Mouse (Mus musculus) megakaryocyte, adult 5-6 weeks (primary cell): Measurements from ENCODE around the gene Zc3h14. TPM values are rescaled to one million over a fixed set of nuclear protein-coding genes. Genes with fewer than 3 reads are reported as not detected.

Source experiments
- ATAC-seq: 2 replicates; pipeline ENCODE4 v1.8.0; 2016; ENCODE audit warnings: mild to moderate bottlenecking, inconsistent platforms; ENCODE audit not compliant: poor library complexity, severe bottlenecking
- total RNA-seq, 2 experiments: library from RNA; stranded (forward) in 1 of 2; stranded (reverse) in 1 of 2; fragments of 153-499, 151-499 nt in 1 of 2; fragments of 221-1000, 200-1000 nt in 1 of 2; gene quantifications; 2 replicates each; pipeline versions ENCODE4 v1.2.3 to v1.2.4; 2015 to 2017

Zc3h14 gene
- total RNA-seq (2015), result 102 and 119 TPM in 2 replicates
- total RNA-seq (2017), result 55.7 and 57.8 TPM in 2 replicates

- peak; percentile 88 for ATAC-seq
Observed at GRCm38 (mm10) chr12:98746746-98747379, at the start of gene Zc3h14. TSS of gene Zc3h14 (plus strand) at chr12:98746964.

DNA sequence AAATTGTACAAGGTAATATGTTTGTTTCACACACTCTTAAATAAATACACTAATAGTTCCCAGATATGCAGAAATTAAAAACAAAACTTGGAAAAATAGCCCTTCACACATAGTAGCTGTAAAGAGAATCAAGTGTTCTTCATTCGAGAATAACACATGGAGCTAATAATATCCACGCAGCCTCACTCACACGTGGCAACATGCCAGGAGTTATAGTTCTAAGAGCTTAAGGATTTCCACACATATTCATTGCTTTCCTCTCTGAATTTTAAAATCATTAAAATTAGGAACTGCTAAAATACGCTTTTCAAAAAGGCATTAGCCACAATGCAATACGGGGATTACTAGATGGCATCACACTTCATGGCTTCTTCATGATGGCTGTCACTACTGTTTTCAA, 49.6 kb upstream of the Zc3h14 start:
- no peak for ATAC-seq

GRCm38 (mm10) chr12:98701564-98701963, 45.2 kb upstream of the Zc3h14 start:
- no peak for ATAC-seq

GRCm38 (mm10) chr12:98703554-98703953, 43.2 kb upstream of the Zc3h14 start:
- peak; percentile 62; the same call in 1 of the 2 replicates for ATAC-seq

- ATAC-seq, result peak; percentile 33
Observed at GRCm38 (mm10) chr12:98703961-98704360, 42.8 kb upstream of the Zc3h14 start.

DNA sequence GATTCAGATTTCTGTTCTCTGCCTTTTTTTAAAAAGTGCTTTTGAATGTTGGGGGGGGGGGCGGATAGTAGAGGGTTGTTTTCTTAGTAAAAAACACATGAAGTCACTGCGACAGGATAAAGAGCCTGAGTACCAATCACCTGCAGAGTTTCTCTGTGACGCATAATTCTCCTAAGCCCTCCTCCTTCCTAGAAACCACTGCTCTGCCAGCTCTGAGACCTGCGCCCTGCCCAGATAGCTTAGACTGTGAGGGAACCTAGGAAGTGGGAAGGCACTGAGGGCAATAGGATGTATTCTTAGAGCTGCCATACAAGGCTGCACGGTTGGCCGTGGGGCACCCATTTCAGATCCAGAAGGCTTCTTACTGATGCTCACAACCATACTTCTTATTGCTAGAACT, 33.9 kb upstream of the Zc3h14 start:
- no peak for ATAC-seq

DNA sequence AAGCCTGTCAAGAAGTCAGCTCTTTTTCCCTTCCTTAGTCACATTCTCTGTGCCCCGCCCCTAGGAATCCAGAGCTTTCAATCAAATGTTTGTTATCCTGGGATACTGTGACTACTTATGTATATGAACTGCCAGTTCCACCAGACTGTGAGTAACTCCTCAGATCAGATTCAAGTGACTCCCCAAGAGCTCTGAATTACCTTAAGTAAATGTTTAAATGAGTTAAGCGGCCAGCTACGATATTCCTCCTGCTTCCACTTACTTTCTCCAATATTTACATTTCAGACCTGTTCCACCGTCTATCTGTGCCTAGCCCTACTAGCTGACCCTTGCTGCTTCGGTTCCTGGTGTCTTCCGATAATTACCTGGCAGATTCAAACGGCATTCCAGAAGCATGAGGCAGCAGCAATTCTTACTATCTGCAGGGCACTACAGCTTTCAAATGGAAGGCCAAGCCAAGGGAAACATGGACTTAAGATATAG, 33.1 kb upstream of the Zc3h14 start:
- ATAC-seq, result no peak

- ATAC-seq, result no peak
Observed at GRCm38 (mm10) chr12:98714757-98715156, 32.0 kb upstream of the Zc3h14 start.

DNA sequence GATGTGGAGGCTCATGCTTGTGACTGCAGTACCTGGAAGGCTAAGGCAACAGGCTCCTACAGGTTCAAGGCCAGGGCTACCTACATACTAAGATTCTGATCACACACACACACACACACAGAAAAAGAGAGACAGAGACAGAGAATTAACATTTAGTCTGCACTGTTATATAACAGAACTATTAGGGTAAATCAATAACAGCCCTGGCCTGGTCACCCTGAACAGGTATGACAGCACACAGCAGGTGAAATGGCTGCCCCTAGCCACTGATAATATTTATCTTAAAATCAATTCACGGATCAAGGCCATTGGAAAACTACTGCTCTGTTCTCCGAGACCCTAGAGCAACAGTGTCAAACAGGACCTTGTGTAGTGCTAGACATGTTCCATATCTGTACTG, 30.6 kb upstream of the Zc3h14 start:
- ATAC-seq, result no peak

DNA sequence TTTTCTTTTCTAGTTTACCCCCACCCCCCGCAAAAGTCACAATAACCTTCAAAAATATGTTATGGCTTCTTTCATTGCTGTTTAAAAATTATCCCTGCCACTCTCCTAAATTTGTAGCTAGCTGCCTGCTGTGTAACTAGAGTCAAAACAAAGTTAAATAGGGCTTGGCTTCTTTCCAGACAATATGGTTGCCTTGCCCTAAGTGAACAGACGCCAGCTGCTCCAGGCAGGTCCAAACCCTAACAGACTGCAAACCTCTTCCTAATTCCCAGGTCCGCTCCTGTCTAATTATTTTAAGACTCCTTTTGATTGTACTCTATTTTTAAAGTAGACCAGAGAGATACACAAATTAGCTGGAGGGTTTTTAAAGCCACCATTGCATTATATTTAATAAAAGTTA, 26.1 kb upstream of the Zc3h14 start:
- no peak for ATAC-seq

DNA sequence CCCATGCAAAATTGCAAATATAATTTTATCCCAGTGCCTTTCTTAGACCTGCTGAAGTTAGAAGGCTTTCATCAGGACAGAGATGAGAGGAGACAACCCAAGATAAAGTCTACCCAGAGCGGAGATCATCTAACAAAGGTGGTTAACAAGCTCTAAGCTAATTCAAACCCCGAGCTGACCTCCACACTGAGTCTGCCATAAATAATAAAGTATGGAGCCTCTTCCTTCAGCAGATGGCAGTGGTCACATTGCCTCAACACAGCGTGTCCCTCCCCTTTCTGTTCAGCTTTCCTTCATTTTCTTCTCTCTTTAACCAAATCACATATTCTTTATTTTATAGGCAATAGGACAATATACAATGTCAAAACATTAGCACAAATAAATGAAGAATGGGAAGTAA, 25.7 kb upstream of the Zc3h14 start:
- ATAC-seq, result no peak

DNA sequence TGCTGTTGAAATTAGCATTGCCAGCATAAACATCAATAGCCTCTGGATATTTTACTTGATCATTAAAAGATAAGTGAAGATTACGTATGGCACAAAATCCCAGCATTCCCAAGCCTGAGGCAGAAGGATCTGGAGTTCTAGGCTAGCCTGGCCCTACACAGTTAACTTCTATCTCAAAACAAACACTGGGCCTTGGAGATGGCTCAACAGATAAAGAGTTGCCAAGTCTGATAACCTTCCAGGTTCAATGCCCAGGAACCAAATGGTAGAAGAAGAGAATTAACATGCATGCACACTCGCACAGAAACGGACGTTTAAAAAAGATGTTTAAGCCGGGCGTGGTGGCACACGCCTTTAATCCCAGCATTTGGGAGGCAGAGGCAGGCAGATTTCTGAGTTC, 22.5 kb upstream of the Zc3h14 start:
- ATAC-seq, result no peak

GRCm38 (mm10) chr12:98724976-98725375, 21.8 kb upstream of the Zc3h14 start:
- no peak for ATAC-seq

DNA sequence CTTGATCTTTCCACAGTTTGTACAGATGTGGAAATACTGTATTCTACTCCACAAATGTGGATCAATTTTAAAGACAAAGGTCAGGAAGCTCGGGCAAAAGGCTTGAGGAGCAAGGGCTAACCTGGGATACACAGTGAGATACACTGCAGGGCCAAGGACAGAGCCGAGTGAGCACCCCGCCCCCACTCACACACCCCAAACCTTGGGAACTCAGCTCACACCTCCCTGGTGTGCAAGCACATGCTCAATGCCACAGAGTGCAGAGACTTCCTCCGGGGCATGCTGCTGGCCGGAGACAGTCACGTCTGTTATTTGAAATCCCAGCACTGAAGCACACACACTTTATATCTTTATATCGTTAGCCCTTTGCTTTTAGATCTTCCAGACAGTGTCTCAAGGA, 20.7 kb upstream of the Zc3h14 start:
- no peak for ATAC-seq

GRCm38 (mm10) chr12:98727186-98727585, 19.6 kb upstream of the Zc3h14 start:
- ATAC-seq, result no peak

GRCm38 (mm10) chr12:98730682-98731081, 16.1 kb upstream of the Zc3h14 start:
- ATAC-seq, result no peak

DNA sequence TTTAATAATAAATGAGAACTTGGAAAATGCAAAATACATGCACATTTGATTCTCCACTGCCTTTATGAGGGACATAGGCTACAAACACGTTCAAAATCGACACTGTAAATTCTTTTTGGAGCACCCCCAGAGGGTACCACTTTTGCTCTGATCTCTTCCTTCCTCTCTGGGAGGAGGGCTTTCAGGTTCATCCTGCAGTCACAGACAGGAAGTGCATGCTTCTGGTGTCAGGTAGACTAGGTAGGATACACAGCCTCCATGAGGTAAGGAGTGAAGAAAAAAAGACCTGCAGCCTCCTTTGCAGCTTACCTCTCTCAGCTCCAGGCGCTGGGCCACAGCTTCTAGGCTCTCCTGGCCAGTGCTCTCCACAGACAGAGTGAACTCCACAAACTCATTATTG, 13.6 kb upstream of the Zc3h14 start:
- ATAC-seq, result 0 out of 2 replicates have a peak, but pooled peaks have one; percentile 8

GRCm38 (mm10) chr12:98733776-98734175, 13.0 kb upstream of the Zc3h14 start:
- 0 out of 2 replicates have a peak, but pooled peaks have one; percentile 8 for ATAC-seq

- ATAC-seq, result peak; percentile 92
Observed at GRCm38 (mm10) chr12:98734246-98734879, 12.4 kb upstream of the Zc3h14 start.

- ATAC-seq, result peak; percentile 7; the same call in 1 of the 2 replicates
Observed at GRCm38 (mm10) chr12:98734880-98735801, 11.6 kb upstream of the Zc3h14 start.
